Mouse (Mus musculus) E14TG2a.4 (cell line): Measurements from ENCODE around the gene Cd276.

ENCODE experiments used
- CTCF ChIP-seq: conservative IDR thresholded peaks from 2 replicates; pipeline ENCODE4 v1.5.1; 2014; ENCODE audit warnings: low read length
- NANOG ChIP-seq: IDR thresholded peaks from 2 replicates; pipeline ENCODE4 v1.6.1; 2014; ENCODE audit warnings: borderline replicate concordance, low read length, mixed read lengths

DNA sequence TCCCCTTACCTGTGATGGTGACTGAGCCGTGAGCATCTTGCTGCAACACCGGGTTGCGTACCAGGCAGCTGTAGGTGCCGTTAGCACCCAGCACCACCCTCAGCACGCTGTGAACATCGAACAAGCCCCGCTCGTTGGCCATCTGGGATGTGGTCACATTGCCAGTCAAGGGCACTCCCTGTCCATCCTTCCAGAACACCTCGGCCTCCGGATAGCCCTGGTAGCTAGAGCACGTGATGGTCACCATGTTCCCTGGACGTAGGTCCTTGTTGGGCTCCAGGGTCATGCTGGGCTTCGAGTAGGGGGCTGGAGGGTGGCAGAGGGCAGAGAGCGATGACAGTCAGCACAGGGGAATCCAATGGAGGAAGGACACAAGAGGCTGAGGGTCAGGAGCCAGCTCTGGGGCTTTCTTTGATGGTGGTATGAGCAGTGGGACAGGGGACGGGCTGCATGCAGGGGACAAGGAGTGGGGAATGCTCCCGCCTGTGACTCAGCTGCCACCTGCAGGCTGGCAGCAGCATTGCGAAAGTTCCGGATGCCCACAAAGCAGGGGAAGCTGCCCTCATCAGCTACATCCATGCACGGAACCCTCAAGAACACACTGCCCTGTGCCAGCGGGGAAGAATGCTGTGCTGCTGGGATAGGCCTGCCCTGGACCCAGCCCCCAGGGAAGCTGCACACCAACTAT lies 19.6 kb downstream of the Cd276 start:
- peak; percentile 38 for TF ChIP-seq CTCF
- TF ChIP-seq NANOG = no peak
